Mouse (Mus musculus): ENCODE measurements around the gene Ccdc148. TPM values are rescaled to one million over a fixed set of nuclear protein-coding genes. Genes with fewer than 3 reads are reported as not detected.

Gene Ccdc148
- polyA plus RNA-seq, 1 experiment from 2014 or later: 1.0 TPM

Other genes with a start within 250 kb of the Ccdc148 start
- 44.5 and 48.3 TPM in 2 replicates for gene Pkp4, start 167 bp upstream of the Ccdc148 start, polyA plus RNA-seq (2015; fragmentation: Nextera tagmentation; extraction: Ambion mirVana)